Mouse (Mus musculus) T-helper 2 cell (primary cell): ENCODE measurements around the gene Ap1g2.

ENCODE experiments used
- in situ Hi-C: fragments of 300-600 bp; cut with MboI, MseI; formaldehyde crosslinking; loops from one replicate; pipeline ENCODE4 v1.15.1; 2025; ENCODE audit warnings: high pct_unique_total_duplicates

The Ap1g2 gene

GRCm38 (mm10) chr14:55105836-55106809 is at the start of gene Ap1g2:
Gene Ap1g2, minus strand, starts transcription at chr14:55106593.
- in situ Hi-C loops, result no loop called here

- in situ Hi-C loops, result no loop called here
These were observed 46.6 kb upstream of the Ap1g2 start for GRCm38 (mm10) chr14:55152951-55153481.

GRCm38 (mm10) chr14:55152174-55152573 is 45.8 kb upstream of the Ap1g2 start:
- in situ Hi-C loops, result no loop called here

- in situ Hi-C loops, result no loop called here
These were observed 44.6 kb upstream of the Ap1g2 start for GRCm38 (mm10) chr14:55150985-55151384.

GRCm38 (mm10) chr14:55149041-55149440 is 42.6 kb upstream of the Ap1g2 start:
- in situ Hi-C loops, result no loop called here

GRCm38 (mm10) chr14:55148363-55148915 is 42.0 kb upstream of the Ap1g2 start:
- in situ Hi-C loops, result no loop called here

- in situ Hi-C loops, result no loop called here
These were observed 40.5 kb upstream of the Ap1g2 start for GRCm38 (mm10) chr14:55146829-55147401.

- in situ Hi-C loops, result no loop called here
These were observed 39.9 kb upstream of the Ap1g2 start for GRCm38 (mm10) chr14:55146324-55146723.

- in situ Hi-C loops, result no loop called here
These were observed 32.9 kb upstream of the Ap1g2 start for GRCm38 (mm10) chr14:55139313-55139712.

- in situ Hi-C loops, result no loop called here
These were observed 29.3 kb upstream of the Ap1g2 start for GRCm38 (mm10) chr14:55135676-55136075.

- in situ Hi-C loops, result no loop called here
These were observed 20.1 kb upstream of the Ap1g2 start for GRCm38 (mm10) chr14:55126521-55126920.

GRCm38 (mm10) chr14:55125711-55126110 is 19.3 kb upstream of the Ap1g2 start:
- in situ Hi-C loops, result no loop called here

GRCm38 (mm10) chr14:55122359-55122758 is 16.0 kb upstream of the Ap1g2 start:
- in situ Hi-C loops, result no loop called here

GRCm38 (mm10) chr14:55121947-55122346 is 15.6 kb upstream of the Ap1g2 start:
- in situ Hi-C loops, result no loop called here

GRCm38 (mm10) chr14:55119421-55120134 is 13.2 kb upstream of the Ap1g2 start:
- in situ Hi-C loops, result no loop called here

- in situ Hi-C loops, result no loop called here
These were observed 12.5 kb upstream of the Ap1g2 start for GRCm38 (mm10) chr14:55118852-55119251.

- in situ Hi-C loops, result no loop called here
These were observed 10.2 kb upstream of the Ap1g2 start, which contains the start of gene Jph4 for GRCm38 (mm10) chr14:55116425-55117200. Gene Jph4, minus strand, starts transcription at chr14:55116935.

- in situ Hi-C loops, result no loop called here
These were observed 9.5 kb upstream of the Ap1g2 start for GRCm38 (mm10) chr14:55115846-55116245.

- in situ Hi-C loops, result no loop called here
These were observed 8.6 kb upstream of the Ap1g2 start for GRCm38 (mm10) chr14:55114759-55115701.
